Mouse (Mus musculus) adrenal gland, postnatal 36 days (tissue): ENCODE results near the gene Olfr1022. TPM values are rescaled to one million over a fixed set of nuclear protein-coding genes. Genes with fewer than 3 reads are reported as not detected.

Source experiments
- DNase-seq, 2 experiments: peaks; one replicate each; pipeline ENCODE4 v3.0.0; 2021; ENCODE audit warnings: mixed read lengths in 1 of 2
- long read RNA-seq, 2 experiments: library from polyadenylated mRNA; stranded (forward); transcript quantifications; one replicate each; pipeline ENCODE4 v2.0.0; 2021; ENCODE audit warnings: borderline sequencing depth in 2 of 2
- total RNA-seq, 2 experiments: library from RNA; stranded (reverse); gene quantifications; 2 replicates each; pipeline ENCODE4 v1.2.3; 2021

The Olfr1022 gene
- total RNA-seq, result not detected
- long read RNA-seq, experiment 1, result 0 reads
- long read RNA-seq, experiment 2, result 0 reads

- no peak for DNase-seq
These were observed at the start of gene Olfr1022 for GRCm38 (mm10) chr2:85868294-85868693. Gene Olfr1022, plus strand, starts transcription at chr2:85868594.

- no peak for DNase-seq
These were observed 23.0 kb upstream of the Olfr1022 start, which contains the start of gene Olfr1019 for GRCm38 (mm10) chr2:85845383-85845782. Gene Olfr1019, minus strand, starts transcription at chr2:85845483.

DNA sequence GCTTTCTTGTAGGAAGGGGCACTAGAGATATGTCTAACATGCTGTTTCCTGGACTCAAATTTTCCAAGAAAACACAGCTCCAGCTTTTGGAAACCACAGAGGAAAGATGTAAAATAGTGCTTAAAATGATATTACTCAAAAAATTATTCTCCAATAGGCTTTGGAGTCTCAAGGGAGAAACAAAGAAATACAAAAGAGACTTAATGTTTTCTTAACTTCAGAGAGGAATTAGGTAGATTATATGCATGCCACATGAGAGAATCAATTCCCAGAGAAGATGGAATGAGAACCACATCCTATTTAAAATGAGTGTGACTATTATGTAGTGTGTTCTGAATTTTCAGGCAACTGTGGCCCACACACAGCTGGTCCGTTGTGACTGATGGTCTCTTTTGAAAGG is 21.7 kb upstream of the Olfr1022 start, which contains the start of gene Olfr1020:
Olfr1020 (plus strand) TSS at position 301 of the 400 bp plus-strand sequence.
- DNase-seq, result no peak

GRCm38 (mm10) chr2:85885340-85885739 is 16.9 kb downstream of the Olfr1022 start, which contains the start of gene Olfr1023:
Gene Olfr1023, plus strand, starts transcription at chr2:85885640.
- no peak for DNase-seq

DNA sequence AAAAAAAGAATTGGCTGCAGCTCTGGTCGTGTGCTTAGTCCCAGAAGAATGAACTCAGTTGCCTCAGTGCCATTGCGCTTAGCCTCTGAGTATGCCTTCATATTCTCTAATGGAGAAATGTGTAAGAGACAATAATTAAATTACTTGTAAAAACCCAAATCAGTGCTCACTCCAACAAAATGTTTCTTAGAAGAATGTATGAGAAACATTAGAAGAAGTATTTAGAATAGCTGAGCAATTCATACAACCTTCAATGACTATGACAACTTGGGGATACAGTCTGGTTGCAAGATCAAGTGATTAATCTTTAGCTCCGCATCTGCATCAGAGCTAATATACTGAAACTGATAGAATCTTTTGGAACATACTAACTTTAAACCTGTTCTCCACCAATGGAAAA is 36.6 kb downstream of the Olfr1022 start, which contains the start of gene Olfr1024:
Olfr1024 (minus strand) TSS at position 101 of the 400 bp plus-strand sequence.
- no peak for DNase-seq

DNA sequence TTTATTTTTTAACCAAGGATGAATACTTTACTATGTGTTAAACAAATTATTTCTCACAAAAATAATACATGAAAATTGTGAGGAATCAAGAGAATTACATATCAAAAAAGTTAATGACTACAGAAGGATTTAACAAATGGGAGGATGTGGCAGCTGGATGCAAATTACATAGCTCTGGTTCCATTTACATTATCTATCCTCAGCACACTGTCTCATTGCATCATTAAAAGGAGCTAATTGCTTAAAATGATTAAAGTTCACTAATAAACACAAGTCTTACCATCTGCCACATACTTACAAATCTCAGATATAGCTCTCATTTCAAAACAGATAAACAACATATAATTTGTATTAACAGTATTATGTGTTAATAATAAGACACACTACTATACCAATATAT is 44.8 kb downstream of the Olfr1022 start:
- no peak for DNase-seq

- no peak for DNase-seq
These were observed 46.5 kb downstream of the Olfr1022 start, which contains the start of gene Olfr1025-ps1 for GRCm38 (mm10) chr2:85914893-85915292. Gene Olfr1025-ps1, plus strand, starts transcription at chr2:85915193.

Other genes with a start within 250 kb of the Olfr1022 start
- gene Olfr1002, start 217.9 kb upstream of the Olfr1022 start, total RNA-seq, result not detected
- not detected for gene Olfr154, start 204.1 kb upstream of the Olfr1022 start, total RNA-seq
- gene Olfr1006, start 189.8 kb upstream of the Olfr1022 start, total RNA-seq, result not detected
- not detected for gene Olfr1008, start 179.2 kb upstream of the Olfr1022 start, total RNA-seq
- gene Olfr1009, start 153.2 kb upstream of the Olfr1022 start, total RNA-seq, result not detected
- gene Olfr1012, start 105.8 kb upstream of the Olfr1022 start, total RNA-seq, result not detected
- gene Olfr1013, start 101.5 kb upstream of the Olfr1022 start, total RNA-seq, result under 1 TPM in 1 of 2 experiments, not detected in 1; 0.07 TPM
- gene Olfr1014, start 95.9 kb upstream of the Olfr1022 start, total RNA-seq, result not detected
- gene Olfr1015, start 86.6 kb upstream of the Olfr1022 start, total RNA-seq, result not detected
- not detected for gene Olfr1016, start 66.0 kb upstream of the Olfr1022 start, total RNA-seq
- not detected for gene Olfr1018, start 50.1 kb upstream of the Olfr1022 start, total RNA-seq
- gene Olfr1019, start 23.1 kb upstream of the Olfr1022 start, total RNA-seq, result not detected
- gene Olfr1020, start 21.6 kb upstream of the Olfr1022 start, total RNA-seq, result not detected
- not detected for gene Olfr1023, start 17.0 kb downstream of the Olfr1022 start, total RNA-seq
- gene Olfr1024, start 36.5 kb downstream of the Olfr1022 start, total RNA-seq, result not detected
- not detected for gene Olfr1025-ps1, start 46.6 kb downstream of the Olfr1022 start, total RNA-seq
- not detected for gene Olfr1026, start 53.0 kb downstream of the Olfr1022 start, total RNA-seq
- gene Olfr1028, start 81.8 kb downstream of the Olfr1022 start, total RNA-seq, result not detected
- gene Olfr1029, start 105.3 kb downstream of the Olfr1022 start, total RNA-seq, result not detected
- not detected for gene Olfr1030, start 110.7 kb downstream of the Olfr1022 start, total RNA-seq
- gene Olfr1031, start 121.7 kb downstream of the Olfr1022 start, total RNA-seq, result not detected
- gene Olfr1032, start 136.9 kb downstream of the Olfr1022 start, total RNA-seq, result not detected
- 1 to 10 TPM; 4.8 to 5.8 TPM for gene Olfr1033, start 152.0 kb downstream of the Olfr1022 start, total RNA-seq
- gene Olfr1034, start 177.3 kb downstream of the Olfr1022 start, total RNA-seq, result under 1 TPM in 1 of 2 experiments, not detected in 1; 0.33 TPM
- not detected for gene Olfr1036, start 205.4 kb downstream of the Olfr1022 start, total RNA-seq
- not detected for gene Olfr1037, start 218.8 kb downstream of the Olfr1022 start, total RNA-seq